Comparison of ENCODE assay signal across 16 mouse cellular contexts in the genomic region with DNA sequence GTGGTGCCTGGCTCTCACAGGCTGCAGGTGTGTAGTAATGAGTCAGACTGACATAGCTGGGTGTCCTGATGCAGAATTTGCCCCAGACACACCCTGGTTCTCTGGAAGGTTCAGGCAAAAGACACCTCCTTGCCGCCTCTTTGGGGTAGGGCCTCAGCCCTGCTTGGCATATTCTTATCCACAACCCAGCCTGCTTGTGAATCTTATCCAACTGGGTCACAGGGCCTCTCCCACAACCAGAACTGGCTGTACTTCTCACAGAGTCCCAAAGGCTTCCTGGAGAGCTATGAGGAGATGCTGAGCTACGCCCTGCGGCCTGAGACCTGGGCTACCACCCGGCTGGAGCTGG. TPM values are rescaled to one million over a fixed set of nuclear protein-coding genes. Genes with fewer than 3 reads are reported as not detected.
DNase-seq lines count a peak whose midpoint lies in the region; ATAC-seq lines count a peak whose summit lies in the region.
"Had no signal": no experiment of that assay in that cellular context is flagged by ENCODE, and none has a peak within 500 bp of the region (broad histone marks: within the 10 kb centered on the region; RNA-seq: fewer than 3 reads in every experiment).

No protein-coding gene starts in this region.

- no peak overlapping the region for H3K9ac ChIP-seq in liver, embryonic 13.5 days
- H3K9ac ChIP-seq: embryonic facial prominence, embryonic 12.5 days; hindbrain, embryonic 12.5 days; lung, embryonic 15.5 days had no signal

- no peaks in the 10 kb centered on the region for H3K9me3 ChIP-seq in liver, embryonic 13.5 days (replicated peaks)
- H3K9me3 ChIP-seq: embryonic facial prominence, embryonic 12.5 days; hindbrain, embryonic 12.5 days; lung, embryonic 15.5 days had no signal

- ATAC-seq in liver, embryonic 13.5 days (ENCODE audit: low read depth) = peak; percentile 75
- ATAC-seq in frontal cortex, adult (ENCODE audit: low TSS enrichment) = no peak
- ATAC-seq: forebrain, embryonic 16.5 days had no signal

- H3K27ac ChIP-seq in liver, embryonic 13.5 days = peak overlapping the region; percentile 85
- H3K27ac ChIP-seq: embryonic facial prominence, embryonic 12.5 days; hindbrain, embryonic 12.5 days; lung, embryonic 15.5 days had no signal

- H3K36me3 ChIP-seq in liver, embryonic 13.5 days = peaks cover 83% of the 10 kb centered on the region

- peaks cover 61% of the 10 kb centered on the region for H3K4me1 ChIP-seq in liver, embryonic 13.5 days (replicated peaks)
- H3K4me1 ChIP-seq: embryonic facial prominence, embryonic 12.5 days; hindbrain, embryonic 12.5 days; lung, embryonic 15.5 days had no signal

- no peak overlapping the region for H3K4me3 ChIP-seq in liver, embryonic 13.5 days (replicated peaks)
- H3K4me3 ChIP-seq: embryonic facial prominence, embryonic 12.5 days; hindbrain, embryonic 12.5 days; lung, embryonic 15.5 days had no signal

- H3K27me3 ChIP-seq in liver, embryonic 13.5 days = no peaks in the 10 kb centered on the region
- H3K27me3 ChIP-seq: embryonic facial prominence, embryonic 12.5 days; hindbrain, embryonic 12.5 days; lung, embryonic 15.5 days; megakaryocyte, embryonic 14.5 days had no signal

- DNase-seq in adrenal gland, adult 2 months = peak; percentile 58
- DNase-seq in adrenal gland, adult 18-20 months (ENCODE audit: low spot score in 2 of 2) = no peak
- peak; percentile 26 for DNase-seq in spleen, adult 12 weeks (ENCODE audit: low spot score)
- no peak for DNase-seq in spleen, postnatal 14 days (ENCODE audit: low spot score in 2 of 2)
- DNase-seq in liver, embryonic 13.5 days = peak; percentile 36
- DNase-seq in right cerebral cortex, postnatal 36 days (ENCODE audit: low spot score in 2 of 2) = no peak
- no peak for DNase-seq in left cerebral cortex, adult 11 months (ENCODE audit: low spot score)
- DNase-seq: cerebellum, adult 8-10 months; kidney, adult 18-20 months; right cerebral cortex, postnatal 25 days had no signal

- H3K4me2 ChIP-seq in liver, embryonic 13.5 days = peak overlapping the region; percentile 27
- H3K4me2 ChIP-seq: embryonic facial prominence, embryonic 12.5 days; hindbrain, embryonic 12.5 days; lung, embryonic 15.5 days had no signal

- WGBS in liver, embryonic 13.5 days (ENCODE audit: insufficient replicate concordance) = 63% methylated on average over 4 of the region's 4 CpGs

RNA-seq across cellular contexts. Expression of a gene that starts 10.7 kb away (rescaled TPM):
- 10 to 100 TPM; 16.5 to 21.9 TPM for total RNA-seq in adrenal gland, adult 2 months (2021)
- 70.6 and 82.0 TPM in 2 replicates for polyA plus RNA-seq in adrenal gland, adult 2 months (2012; rRNA removed)
- 10 to 100 TPM; 13.2 to 15.2 TPM for total RNA-seq in adrenal gland, adult 18-20 months (2021)
- 20.3 and 21.3 TPM in 2 replicates for polyA plus RNA-seq in liver, embryonic 13.5 days (2015; fragmentation: Nextera tagmentation; extraction: Ambion mirVana)

RNA-seq across cellular contexts. Expression of a gene that starts 17.3 kb away (rescaled TPM):
- total RNA-seq in adrenal gland, adult 2 months (2021) = 100 to 1,000 TPM in 1 of 2 experiments, 10 to 100 TPM in 1; 71.7 to 111 TPM
- polyA plus RNA-seq in adrenal gland, adult 2 months (2012; rRNA removed) = 55.8 and 68.1 TPM in 2 replicates
- total RNA-seq in adrenal gland, adult 18-20 months (2021) = 100 to 1,000 TPM in 1 of 2 experiments, 10 to 100 TPM in 1; 83.1 to 102 TPM
- 8.5 and 10.0 TPM in 2 replicates for polyA plus RNA-seq in liver, embryonic 13.5 days (2015; fragmentation: Nextera tagmentation; extraction: Ambion mirVana)

RNA-seq across cellular contexts. Expression of a gene that starts 22.2 kb away (rescaled TPM):
- total RNA-seq in adrenal gland, adult 2 months (2021) = 10 to 100 TPM; 74.8 to 80.1 TPM
- 270 and 325 TPM in 2 replicates for polyA plus RNA-seq in adrenal gland, adult 2 months (2012; rRNA removed)
- 10 to 100 TPM; 88.6 to 92.1 TPM for total RNA-seq in adrenal gland, adult 18-20 months (2021)
- polyA plus RNA-seq in liver, embryonic 13.5 days (2015; fragmentation: Nextera tagmentation; extraction: Ambion mirVana) = 20.9 and 21.3 TPM in 2 replicates

RNA-seq across cellular contexts. Expression of a gene that starts 34.3 kb away (rescaled TPM):
- 100 to 1,000 TPM; 216 to 274 TPM for total RNA-seq in adrenal gland, adult 2 months (2021)
- polyA plus RNA-seq in adrenal gland, adult 2 months (2012; rRNA removed) = 326 and 448 TPM in 2 replicates
- 100 to 1,000 TPM; 175 to 243 TPM for total RNA-seq in adrenal gland, adult 18-20 months (2021)
- 20.5 and 23.9 TPM in 2 replicates for polyA plus RNA-seq in liver, embryonic 13.5 days (2015; fragmentation: Nextera tagmentation; extraction: Ambion mirVana)

RNA-seq across cellular contexts. Expression of a gene that starts 34.5 kb away (rescaled TPM):
- 100 to 1,000 TPM; 124 to 147 TPM for total RNA-seq in adrenal gland, adult 2 months (2021)
- 235 and 242 TPM in 2 replicates for polyA plus RNA-seq in adrenal gland, adult 2 months (2012; rRNA removed)
- 100 to 1,000 TPM; 134 to 138 TPM for total RNA-seq in adrenal gland, adult 18-20 months (2021)
- 142 and 147 TPM in 2 replicates for polyA plus RNA-seq in liver, embryonic 13.5 days (2015; fragmentation: Nextera tagmentation; extraction: Ambion mirVana)

Comparison
In these comparisons a context has a peak if more than half of its experiments do, and no peak if none do; other contexts are left out.
1. DNase-seq: peak in adrenal gland, adult 2 months (single experiment), spleen, adult 12 weeks (single experiment) and liver, embryonic 13.5 days (single experiment); none in adrenal gland, adult 18-20 months (0 of 2), spleen, postnatal 14 days (0 of 2), right cerebral cortex, postnatal 36 days (0 of 2) and left cerebral cortex, adult 11 months (single experiment).